Mouse (Mus musculus): Measurements from ENCODE around the gene 2310007B03Rik. TPM values are rescaled to one million over a fixed set of nuclear protein-coding genes. Genes with fewer than 3 reads are reported as not detected.

The 2310007B03Rik gene
- polyA plus RNA-seq, 1 experiment from 2014 or later, result not detected

GRCm38 (mm10) chr1:93123179-93123854 is 37.4 kb downstream of the 2310007B03Rik start:
- no peak for ATAC-seq
- Histone ChIP-seq H3K27ac (no peak overlapping the region), H3K36me3 (no peaks in the 10 kb centered on the region), H3K27me3 (no peaks in the 10 kb centered on the region), H3K9ac (replicated peaks) (no peak overlapping the region), H3K4me2 (replicated peaks) (no peak overlapping the region), H3K9me3 (no peaks in the 10 kb centered on the region), H3K4me3 (replicated peaks) (no peak overlapping the region), H3K4me1 (replicated peaks) (no peaks in the 10 kb centered on the region)
- WGBS, result 85% methylated on average over 11 of the region's 11 CpGs

DNA sequence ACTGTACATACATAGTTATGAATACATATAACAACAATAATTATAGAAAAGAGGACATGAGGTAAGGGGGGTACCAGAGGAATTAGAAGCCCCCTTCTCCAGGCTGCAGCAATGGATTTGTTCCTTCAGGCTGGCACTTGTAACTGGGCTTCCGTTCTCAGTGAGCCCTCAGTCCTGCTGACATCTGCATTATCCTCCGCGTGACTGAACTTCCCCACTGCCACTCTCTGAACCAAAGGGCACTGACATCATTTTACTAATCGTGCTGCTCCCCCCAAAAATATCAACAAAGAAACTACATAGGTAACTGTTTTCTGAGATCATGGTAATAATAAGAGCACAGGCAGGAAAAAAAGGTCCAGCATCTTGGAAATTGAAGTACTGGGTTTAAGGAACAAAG is 41.9 kb downstream of the 2310007B03Rik start:
- Histone ChIP-seq H3K9ac (replicated peaks) (no peak overlapping the region), H3K9me3 (no peaks in the 10 kb centered on the region), H3K4me2 (replicated peaks) (no peak overlapping the region), H3K27ac (no peak overlapping the region), H3K4me3 (replicated peaks) (no peak overlapping the region), H3K4me1 (replicated peaks) (peaks cover 10% of the 10 kb centered on the region), H3K36me3 (no peaks in the 10 kb centered on the region), H3K27me3 (no peaks in the 10 kb centered on the region)
- no peak for ATAC-seq
- 39% methylated on average over 4 of the region's 4 CpGs for WGBS

DNA sequence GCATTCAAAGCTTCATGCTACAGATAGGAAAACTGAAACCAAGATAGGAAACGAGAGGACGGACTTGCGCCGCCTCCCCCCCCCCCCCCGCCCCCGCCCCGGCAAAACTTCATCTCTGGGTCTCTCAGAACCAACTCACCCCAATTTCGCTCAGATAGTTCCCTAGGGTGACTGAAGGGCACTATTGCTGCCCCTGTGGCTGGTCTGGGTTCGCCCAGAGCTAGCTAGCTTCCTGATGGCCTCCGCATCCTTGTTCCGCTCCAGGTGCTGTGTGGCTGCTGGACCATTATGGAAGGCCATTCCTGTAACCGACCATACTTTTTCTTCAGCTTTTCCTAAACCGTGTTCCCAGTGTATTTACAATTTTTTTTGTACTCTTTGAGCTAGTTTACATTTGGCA is 45.3 kb downstream of the 2310007B03Rik start:
- Histone ChIP-seq H3K36me3 (no peaks in the 10 kb centered on the region), H3K4me1 (replicated peaks) (peaks cover 10% of the 10 kb centered on the region), H3K27me3 (no peaks in the 10 kb centered on the region), H3K4me3 (replicated peaks) (peak overlapping the region; percentile 39), H3K4me2 (replicated peaks) (peak overlapping the region; percentile 67), H3K27ac (peak overlapping the region; percentile 73), H3K9me3 (no peaks in the 10 kb centered on the region), H3K9ac (replicated peaks) (peak overlapping the region; percentile 56)
- 15% methylated on average over 13 of the region's 13 CpGs for WGBS
- peak; percentile 85 for ATAC-seq

DNA sequence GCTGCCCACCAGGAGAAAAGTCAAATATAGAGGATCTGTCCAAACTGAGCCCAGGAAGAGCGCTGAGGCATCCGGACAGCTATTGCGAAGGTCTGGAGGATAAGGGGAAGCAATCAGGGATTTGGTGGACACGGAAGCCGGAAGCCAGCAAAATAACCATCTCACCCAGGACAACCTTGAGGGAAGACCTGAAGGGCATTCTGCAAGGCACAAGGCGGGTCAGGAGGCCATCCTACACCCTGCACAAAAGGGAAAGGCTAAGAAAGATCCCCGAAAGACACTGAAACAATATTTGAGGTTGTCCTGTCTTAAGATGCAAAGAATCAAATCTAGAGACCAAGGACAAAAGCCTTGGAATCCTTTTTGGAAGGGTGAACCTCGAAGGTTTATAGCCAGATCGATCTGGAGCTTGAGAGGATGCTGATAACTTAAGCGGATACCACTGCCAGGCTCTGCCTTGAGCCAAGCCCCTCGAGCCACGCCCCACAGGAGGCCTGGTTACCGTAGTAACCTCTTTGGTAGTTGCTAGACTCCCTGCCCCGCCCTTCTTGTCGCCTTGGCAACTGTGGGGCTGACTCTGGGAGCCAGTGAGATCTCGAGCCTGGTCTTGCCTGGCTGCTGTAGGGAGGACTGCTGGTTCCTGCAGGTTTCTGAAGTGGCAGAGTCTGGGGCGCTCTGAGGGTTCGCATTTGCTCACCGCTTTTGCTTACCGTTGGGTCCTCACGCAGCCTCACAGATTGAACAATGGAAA is 45.9 kb downstream of the 2310007B03Rik start:
- no peaks in the 10 kb centered on the region for H3K27me3 ChIP-seq
- H3K36me3 ChIP-seq, result no peaks in the 10 kb centered on the region
- peak overlapping the region; percentile 67 for H3K4me2 ChIP-seq (replicated peaks)
- H3K27ac ChIP-seq, result peak overlapping the region; percentile 73
- H3K4me1 ChIP-seq (replicated peaks), result peaks cover 10% of the 10 kb centered on the region
- peak overlapping the region; percentile 56 for H3K9ac ChIP-seq (replicated peaks)
- H3K9me3 ChIP-seq, result no peaks in the 10 kb centered on the region
- peak overlapping the region; percentile 39 for H3K4me3 ChIP-seq (replicated peaks)
- peak; percentile 100 for ATAC-seq
- 21% methylated on average over 21 of the region's 21 CpGs for WGBS

DNA sequence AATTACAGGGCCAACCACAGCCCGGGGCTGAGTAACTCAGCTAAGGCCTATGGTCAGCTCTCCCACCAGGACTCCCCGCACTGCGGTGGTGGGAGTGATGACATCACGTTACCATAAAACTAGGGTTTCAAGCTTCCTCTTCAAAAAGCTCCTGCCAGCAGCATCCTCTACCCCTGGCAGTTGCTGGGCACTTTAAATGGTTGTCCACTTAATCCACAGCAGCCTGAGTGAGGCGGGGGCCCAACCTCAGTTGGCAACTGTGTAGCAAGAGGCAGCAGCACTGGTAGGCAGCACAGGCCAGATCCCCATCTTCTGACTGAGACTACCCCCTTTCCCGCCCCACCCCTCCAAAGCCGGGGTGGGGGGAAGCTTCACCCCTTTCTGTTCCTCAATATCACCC is 58.0 kb downstream of the 2310007B03Rik start:
- WGBS, result 75% methylated on average over 7 of the region's 7 CpGs
- Histone ChIP-seq H3K9ac (replicated peaks) (peak overlapping the region; percentile 89; the same call in 1 of the 2 replicates), H3K36me3 (0 out of 2 replicates have a peak, but pooled peaks cover 2% of the 10 kb centered on the region), H3K27me3 (peaks cover 7% of the 10 kb centered on the region), H3K4me2 (replicated peaks) (peak overlapping the region; percentile 96; the same call in 1 of the 2 replicates), H3K4me3 (replicated peaks) (peak overlapping the region; percentile 73; the same call in 1 of the 2 replicates), H3K9me3 (no peaks in the 10 kb centered on the region), H3K27ac (0 out of 2 replicates have a peak overlapping the region, but pooled peaks have one; percentile 91), H3K4me1 (replicated peaks) (peaks cover 32% of the 10 kb centered on the region)
- ATAC-seq, result no peak

- peak within 1 kb of the TSS; percentile 96 for H3K4me2 ChIP-seq (replicated peaks)
- H3K4me3 ChIP-seq (replicated peaks), result peak within 1 kb of the TSS; percentile 73
- H3K36me3 ChIP-seq, result peaks cover 8% of the 10 kb centered on the region; the same call in 1 of the 2 replicates
- peaks cover 32% of the 10 kb centered on the region for H3K4me1 ChIP-seq (replicated peaks)
- H3K9ac ChIP-seq (replicated peaks), result peak within 1 kb of the TSS; percentile 89
- H3K27ac ChIP-seq, result peak within 1 kb of the TSS; percentile 91
- WGBS, result under 1% methylated on average over 39 of the region's 39 CpGs
- no peaks in the 10 kb centered on the region for H3K9me3 ChIP-seq
- peak; percentile 93 for ATAC-seq
- H3K27me3 ChIP-seq, result peaks cover 7% of the 10 kb centered on the region
Observed at GRCm38 (mm10) chr1:93101571-93102061, 59.1 kb downstream of the 2310007B03Rik start, which contains the start of gene Kif1a. Kif1a (minus strand) TSS chr1:93101951.

Other genes starting within 250 kb of the 2310007B03Rik start
- gene Capn10, start 226.6 kb downstream of the 2310007B03Rik start, polyA plus RNA-seq (2015; fragmentation: Nextera tagmentation; extraction: Ambion mirVana), result 62.6 and 63.2 TPM in 2 replicates
- 0.34 and 0.44 TPM in 2 replicates for gene Gpr35, start 210.1 kb downstream of the 2310007B03Rik start, polyA plus RNA-seq (2015; fragmentation: Nextera tagmentation; extraction: Ambion mirVana)
- gene Aqp12, start 154.6 kb downstream of the 2310007B03Rik start, polyA plus RNA-seq (2015; fragmentation: Nextera tagmentation; extraction: Ambion mirVana), result not detected in 2 replicates
- gene Kif1a, start 59.0 kb downstream of the 2310007B03Rik start, polyA plus RNA-seq (2015; fragmentation: Nextera tagmentation; extraction: Ambion mirVana), result 272 and 327 TPM in 2 replicates
- not detected in 2 replicates for gene Agxt, start 25.7 kb downstream of the 2310007B03Rik start, polyA plus RNA-seq (2015; fragmentation: Nextera tagmentation; extraction: Ambion mirVana)
- gene Crocc2, start 7.8 kb upstream of the 2310007B03Rik start, polyA plus RNA-seq (2015; fragmentation: Nextera tagmentation; extraction: Ambion mirVana), result 0.12 and 0.24 TPM in 2 replicates
- gene Sned1, start 74.9 kb upstream of the 2310007B03Rik start, polyA plus RNA-seq (2015; fragmentation: Nextera tagmentation; extraction: Ambion mirVana), result 5.8 and 6.7 TPM in 2 replicates
- 37.3 and 37.9 TPM in 2 replicates for gene Mterf4, start 145.0 kb upstream of the 2310007B03Rik start, polyA plus RNA-seq (2015; fragmentation: Nextera tagmentation; extraction: Ambion mirVana)
- 55.6 and 61.1 TPM in 2 replicates for gene Ppp1r7, start 181.9 kb upstream of the 2310007B03Rik start, polyA plus RNA-seq (2015; fragmentation: Nextera tagmentation; extraction: Ambion mirVana)
- gene Pask, start 182.5 kb upstream of the 2310007B03Rik start, polyA plus RNA-seq (2015; fragmentation: Nextera tagmentation; extraction: Ambion mirVana), result 9.9 and 10.0 TPM in 2 replicates
- 0.34 and 0.46 TPM in 2 replicates for gene Ano7, start 213.0 kb upstream of the 2310007B03Rik start, polyA plus RNA-seq (2015; fragmentation: Nextera tagmentation; extraction: Ambion mirVana)

Data from midbrain, embryonic 13.5 days (tissue).